Mouse (Mus musculus): Measurements from ENCODE around the gene Ddx10. TPM values are rescaled to one million over a fixed set of nuclear protein-coding genes. Genes with fewer than 3 reads are reported as not detected.
A peak's percentile ranks its signal among the peaks of the same experiment; 100 is the strongest.

The Ddx10 gene
- 28.7 and 31.0 TPM in 2 replicates for polyA plus RNA-seq (2016; fragmentation: Nextera tagmentation; extraction: Ambion mirVana)

DNA sequence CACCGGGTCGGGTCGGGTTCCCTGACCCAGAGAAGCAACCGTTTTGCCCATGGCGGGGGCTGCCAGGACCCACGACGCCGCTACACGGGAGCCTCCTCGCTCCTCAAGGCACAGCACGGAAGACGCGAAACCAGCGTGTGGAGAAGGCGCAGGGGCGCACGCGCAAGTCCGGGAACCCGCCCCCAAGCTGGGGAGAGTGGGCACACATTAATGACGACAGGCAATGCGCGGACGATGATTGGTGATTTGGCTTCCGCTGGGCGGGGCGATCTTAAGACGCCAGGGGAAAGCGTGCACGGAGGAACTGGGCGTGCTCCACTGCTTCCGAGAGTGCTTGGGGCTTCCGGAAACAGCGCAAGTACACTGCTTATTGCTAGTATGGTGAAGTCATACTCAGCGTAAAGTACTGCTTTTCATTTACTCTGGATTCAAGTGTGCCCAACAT is at the start of gene Ddx10:
Gene Ddx10, minus strand, starts transcription at position 101 of the 445 bp plus-strand sequence.
- Histone ChIP-seq H3K4me2 (replicated peaks) (peak within 1 kb of the TSS; percentile 94), H3K36me3 (no peaks in the 10 kb centered on the region), H3K9me3 (no peaks in the 10 kb centered on the region), H3K4me3 (peak within 1 kb of the TSS; percentile 93), H3K9ac (peak within 1 kb of the TSS; percentile 81), H3K27me3 (no peaks in the 10 kb centered on the region), H3K27ac (no peak within 1 kb of the TSS), H3K4me1 (peaks cover 9% of the 10 kb centered on the region)
- WGBS: under 1% methylated on average over 35 of the region's 35 CpGs
- ATAC-seq (ENCODE audit: insufficient number of reproducible peaks, insufficient read depth, low FRiP score, low TSS enrichment): peak; percentile 99

DNA sequence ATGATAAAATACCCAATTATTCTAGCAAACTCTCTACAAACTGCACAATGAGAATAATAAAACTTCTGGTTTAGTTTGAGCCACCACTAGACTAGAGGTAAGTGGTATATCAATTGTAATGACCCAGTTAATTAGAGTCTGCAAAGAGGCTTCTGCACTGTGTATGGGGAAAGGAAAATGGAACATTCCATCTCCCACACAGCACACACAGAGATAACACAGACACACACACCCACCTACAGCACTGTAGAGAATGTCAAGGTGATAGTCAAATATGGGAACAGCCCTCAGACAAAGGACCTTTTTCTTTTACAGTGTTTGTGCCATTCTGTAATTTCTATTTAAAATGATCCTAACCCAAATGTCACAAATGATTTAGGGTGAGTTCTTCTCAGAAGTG is 45.0 kb upstream of the Ddx10 start:
- H3K36me3 ChIP-seq: no peaks in the 10 kb centered on the region
- no peaks in the 10 kb centered on the region for H3K4me1 ChIP-seq
- ATAC-seq (ENCODE audit: insufficient number of reproducible peaks, insufficient read depth, low FRiP score, low TSS enrichment): no peak
- no peaks in the 10 kb centered on the region for H3K27me3 ChIP-seq
- no peak overlapping the region for H3K9ac ChIP-seq
- H3K27ac ChIP-seq: no peak overlapping the region
- no peak overlapping the region for H3K4me3 ChIP-seq
- H3K4me2 ChIP-seq (replicated peaks): no peak overlapping the region
- no peaks in the 10 kb centered on the region for H3K9me3 ChIP-seq

DNA sequence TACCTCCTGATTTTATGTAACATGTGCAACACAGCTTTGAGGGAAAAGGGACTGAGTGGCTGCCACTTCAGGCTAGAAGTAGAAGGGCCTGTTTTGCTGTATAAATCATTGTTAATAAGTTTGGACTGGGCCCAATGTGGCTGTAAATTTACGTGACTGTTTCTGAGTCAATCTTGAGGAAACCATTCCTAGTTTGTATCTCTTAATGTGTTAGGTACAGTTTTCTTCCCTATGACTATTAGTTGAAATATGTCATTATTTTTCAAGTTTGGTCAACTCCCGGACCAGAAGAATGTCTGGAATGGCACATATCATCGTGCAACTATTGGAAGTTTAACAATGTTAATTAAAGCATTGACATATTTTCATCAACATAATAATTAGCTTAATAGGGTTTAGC is 42.2 kb upstream of the Ddx10 start:
- no peaks in the 10 kb centered on the region for H3K4me1 ChIP-seq
- H3K9me3 ChIP-seq: no peaks in the 10 kb centered on the region
- H3K27me3 ChIP-seq: no peaks in the 10 kb centered on the region
- H3K4me3 ChIP-seq: no peak overlapping the region
- no peak overlapping the region for H3K9ac ChIP-seq
- H3K4me2 ChIP-seq (replicated peaks): no peak overlapping the region
- no peak overlapping the region for H3K27ac ChIP-seq
- WGBS: 79% methylated on average over 3 of the region's 3 CpGs
- ATAC-seq (ENCODE audit: insufficient number of reproducible peaks, insufficient read depth, low FRiP score, low TSS enrichment): no peak
- no peaks in the 10 kb centered on the region for H3K36me3 ChIP-seq

DNA sequence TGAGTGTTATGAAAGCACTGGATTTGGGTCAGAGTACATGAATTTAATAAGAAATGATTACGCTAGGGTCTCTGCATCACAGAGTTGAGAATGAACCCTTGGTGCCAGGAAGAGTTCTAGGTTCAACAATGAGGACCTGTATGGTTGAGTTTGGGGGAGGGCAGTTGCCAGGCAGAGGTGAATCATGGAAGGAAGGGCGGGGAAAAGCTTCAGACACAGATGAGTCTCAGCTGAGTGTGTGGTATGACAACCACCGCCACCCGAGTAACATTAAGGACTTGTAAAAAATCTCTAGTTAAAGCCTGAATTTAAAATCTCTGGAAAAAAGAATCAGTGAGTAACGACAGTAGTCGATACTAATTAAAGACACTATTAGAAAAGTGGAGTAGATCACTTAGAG is 38.9 kb upstream of the Ddx10 start:
- Histone ChIP-seq H3K9me3 (no peaks in the 10 kb centered on the region), H3K27ac (no peak overlapping the region), H3K4me3 (no peak overlapping the region), H3K27me3 (no peaks in the 10 kb centered on the region), H3K4me2 (replicated peaks) (no peak overlapping the region), H3K4me1 (no peaks in the 10 kb centered on the region), H3K9ac (no peak overlapping the region), H3K36me3 (no peaks in the 10 kb centered on the region)
- ATAC-seq (ENCODE audit: insufficient number of reproducible peaks, insufficient read depth, low FRiP score, low TSS enrichment): no peak
- WGBS: 77% methylated on average over 6 of the region's 6 CpGs

DNA sequence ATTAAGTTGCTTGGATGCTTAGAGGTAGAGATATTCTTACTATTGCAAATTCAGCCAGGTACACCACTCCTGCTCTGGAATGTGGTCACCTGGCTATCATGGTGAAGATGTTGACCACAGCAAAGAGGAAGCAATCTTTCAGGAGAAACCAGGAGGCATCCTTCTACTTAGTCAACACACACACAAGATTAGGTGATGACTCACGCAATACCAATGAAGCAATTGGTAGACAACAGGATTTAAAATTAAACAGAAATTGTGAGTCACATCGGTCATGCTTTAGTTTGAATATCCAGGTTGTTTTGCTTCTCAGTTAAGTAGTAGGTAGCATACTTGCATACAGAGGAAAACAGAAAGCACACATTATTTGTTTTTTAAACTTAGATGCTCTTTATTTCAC is 31.1 kb upstream of the Ddx10 start:
- no peaks in the 10 kb centered on the region; the same call in 1 of the 2 replicates for H3K4me1 ChIP-seq
- H3K4me3 ChIP-seq: no peak overlapping the region
- no peak for ATAC-seq (ENCODE audit: insufficient number of reproducible peaks, insufficient read depth, low FRiP score, low TSS enrichment)
- H3K9ac ChIP-seq: no peak overlapping the region
- no peak overlapping the region for H3K27ac ChIP-seq
- H3K9me3 ChIP-seq: no peaks in the 10 kb centered on the region
- H3K36me3 ChIP-seq: no peaks in the 10 kb centered on the region
- H3K4me2 ChIP-seq (replicated peaks): no peak overlapping the region
- WGBS: 95% methylated on average over 2 of the region's 2 CpGs
- no peaks in the 10 kb centered on the region for H3K27me3 ChIP-seq

- Histone ChIP-seq H3K27me3 (no peaks in the 10 kb centered on the region), H3K9ac (no peak overlapping the region), H3K27ac (no peak overlapping the region), H3K4me2 (replicated peaks) (no peak overlapping the region), H3K36me3 (no peaks in the 10 kb centered on the region), H3K4me3 (no peak overlapping the region), H3K4me1 (peaks cover 5% of the 10 kb centered on the region; the same call in 1 of the 2 replicates), H3K9me3 (no peaks in the 10 kb centered on the region)
- ATAC-seq (ENCODE audit: insufficient number of reproducible peaks, insufficient read depth, low FRiP score, low TSS enrichment): no peak
- 85% methylated on average over 1 of the region's 1 CpGs for WGBS
Observed at GRCm38 (mm10) chr9:53276381-53276780, 28.5 kb upstream of the Ddx10 start.

- H3K4me2 ChIP-seq (replicated peaks): no peak overlapping the region
- H3K4me1 ChIP-seq: peaks cover 5% of the 10 kb centered on the region; the same call in 1 of the 2 replicates
- no peaks in the 10 kb centered on the region for H3K9me3 ChIP-seq
- WGBS: 84% methylated on average over 4 of the region's 4 CpGs
- ATAC-seq (ENCODE audit: insufficient number of reproducible peaks, insufficient read depth, low FRiP score, low TSS enrichment): no peak
- no peak overlapping the region for H3K4me3 ChIP-seq
- H3K36me3 ChIP-seq: no peaks in the 10 kb centered on the region
- no peak overlapping the region for H3K27ac ChIP-seq
- no peaks in the 10 kb centered on the region for H3K27me3 ChIP-seq
- no peak overlapping the region for H3K9ac ChIP-seq
Observed at GRCm38 (mm10) chr9:53272714-53273113, 24.9 kb upstream of the Ddx10 start.

DNA sequence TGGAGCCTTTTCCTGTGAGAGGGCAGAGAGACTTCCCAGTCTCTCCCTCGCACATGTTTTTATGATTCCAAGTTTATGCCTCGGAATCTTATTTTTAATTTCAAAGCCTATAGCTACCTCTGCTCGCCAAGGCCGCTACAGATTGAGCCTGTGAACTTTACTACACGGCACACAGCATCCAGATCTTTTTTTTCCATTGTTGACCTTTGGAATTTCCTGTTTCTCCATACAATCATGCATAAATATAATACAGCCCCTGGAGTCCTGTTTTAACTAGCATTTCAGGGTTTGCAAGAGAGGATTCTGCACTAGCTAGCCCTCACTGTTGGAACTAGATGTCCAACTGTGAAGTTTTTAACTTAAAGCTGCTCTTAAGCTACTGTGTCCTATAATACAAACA is 24.4 kb upstream of the Ddx10 start:
- no peak overlapping the region for H3K27ac ChIP-seq
- H3K9ac ChIP-seq: no peak overlapping the region
- H3K4me3 ChIP-seq: no peak overlapping the region
- 56% methylated on average over 5 of the region's 5 CpGs for WGBS
- no peak for ATAC-seq (ENCODE audit: insufficient number of reproducible peaks, insufficient read depth, low FRiP score, low TSS enrichment)
- peaks cover 5% of the 10 kb centered on the region; the same call in 1 of the 2 replicates for H3K4me1 ChIP-seq
- no peaks in the 10 kb centered on the region for H3K9me3 ChIP-seq
- no peaks in the 10 kb centered on the region for H3K27me3 ChIP-seq
- H3K36me3 ChIP-seq: no peaks in the 10 kb centered on the region
- H3K4me2 ChIP-seq (replicated peaks): no peak overlapping the region

DNA sequence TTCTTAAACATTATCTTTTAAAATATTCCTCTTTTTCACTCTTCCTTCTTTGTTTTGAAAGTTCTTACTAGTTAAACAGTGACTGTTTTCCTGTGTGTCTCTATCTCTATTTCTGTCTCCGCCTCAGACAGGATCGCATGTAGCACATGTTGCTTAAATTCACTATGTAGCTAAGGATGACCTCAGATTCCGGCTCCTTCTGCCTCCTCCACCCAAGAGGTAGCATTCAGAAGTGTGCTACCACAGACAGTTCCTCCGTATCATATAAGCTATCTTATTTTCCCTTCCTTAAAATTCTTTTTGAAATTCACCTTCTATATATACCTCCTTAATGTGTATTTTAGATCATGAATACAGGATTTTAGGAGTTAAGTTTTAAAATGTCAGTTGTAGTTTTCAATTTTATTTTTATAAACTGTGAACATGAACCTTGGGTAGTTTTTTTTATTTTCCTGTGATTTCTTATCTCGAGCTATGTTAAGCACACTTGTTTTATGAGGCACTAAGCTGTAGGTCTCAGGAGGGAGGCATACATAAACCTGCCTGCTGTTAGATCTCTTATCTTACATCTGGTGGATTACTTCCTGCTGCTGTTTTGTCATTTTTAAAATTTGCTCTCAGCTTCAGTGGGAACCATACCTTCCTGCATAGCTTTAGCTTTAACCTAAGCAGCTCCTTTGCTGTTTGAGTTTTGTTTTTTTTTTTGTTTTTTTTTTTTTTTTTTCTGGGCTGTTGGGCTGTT is 23.6 kb upstream of the Ddx10 start:
- Histone ChIP-seq H3K9me3 (no peaks in the 10 kb centered on the region), H3K36me3 (no peaks in the 10 kb centered on the region), H3K4me3 (no peak overlapping the region), H3K9ac (no peak overlapping the region), H3K4me2 (replicated peaks) (no peak overlapping the region), H3K4me1 (peaks cover 5% of the 10 kb centered on the region; the same call in 1 of the 2 replicates), H3K27me3 (no peaks in the 10 kb centered on the region), H3K27ac (no peak overlapping the region)
- 69% methylated on average over 5 of the region's 5 CpGs for WGBS
- ATAC-seq (ENCODE audit: insufficient number of reproducible peaks, insufficient read depth, low FRiP score, low TSS enrichment): no peak

DNA sequence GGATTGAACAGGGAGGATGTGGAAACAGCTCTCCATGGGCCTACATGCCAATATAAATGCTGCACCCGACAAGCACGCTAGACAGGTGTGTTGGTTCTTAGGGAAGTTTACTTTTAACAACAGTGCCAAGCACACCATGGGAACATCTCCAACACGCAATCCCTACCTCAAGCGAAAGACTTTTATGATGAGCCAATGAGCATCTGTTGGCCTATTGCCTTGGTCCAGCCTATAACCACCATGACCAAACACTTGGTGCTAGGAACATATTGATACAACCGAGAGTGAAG is 21.6 kb upstream of the Ddx10 start:
- Histone ChIP-seq H3K9ac (no peak overlapping the region), H3K36me3 (no peaks in the 10 kb centered on the region), H3K27me3 (no peaks in the 10 kb centered on the region), H3K9me3 (no peaks in the 10 kb centered on the region), H3K27ac (no peak overlapping the region), H3K4me3 (no peak overlapping the region), H3K4me1 (0 out of 2 replicates have a peak, but pooled peaks cover 5% of the 10 kb centered on the region), H3K4me2 (replicated peaks) (no peak overlapping the region)
- ATAC-seq (ENCODE audit: insufficient number of reproducible peaks, insufficient read depth, low FRiP score, low TSS enrichment): no peak
- 92% methylated on average over 5 of the region's 5 CpGs for WGBS

DNA sequence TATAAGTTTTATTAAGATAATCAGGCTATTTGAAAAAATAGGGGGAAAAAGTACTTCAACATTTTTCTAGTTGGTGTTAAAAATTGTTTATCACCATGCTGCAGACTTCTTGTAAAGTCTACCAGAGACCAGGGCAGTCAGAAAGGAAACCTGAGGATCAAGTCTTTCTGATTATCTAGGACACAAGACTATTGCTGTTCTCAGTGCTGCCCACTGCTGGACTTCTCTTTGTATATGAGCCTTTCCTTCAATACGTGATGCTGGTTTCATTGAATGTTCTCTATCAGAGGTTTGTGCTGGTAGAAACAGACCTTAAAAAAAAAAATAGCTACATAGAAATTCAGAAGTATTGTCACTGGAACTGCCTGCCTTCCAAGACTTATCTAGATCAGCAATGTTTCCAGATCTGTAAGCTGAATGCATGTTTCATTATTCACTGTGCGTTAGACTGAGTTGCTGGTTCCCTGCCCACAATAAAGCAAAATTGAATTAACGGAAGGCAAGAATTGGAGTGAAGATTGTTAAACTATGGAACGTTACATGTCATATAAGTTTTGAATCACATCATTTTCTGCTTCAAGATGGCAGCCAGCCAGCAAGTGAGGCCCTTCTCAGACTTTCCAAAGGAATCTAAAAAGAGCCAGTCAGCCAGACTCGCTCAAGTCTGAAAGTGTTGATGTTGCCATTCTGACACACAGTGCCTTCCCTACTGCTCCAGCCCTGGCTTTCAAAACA is 21.0 kb upstream of the Ddx10 start:
- Histone ChIP-seq H3K4me2 (replicated peaks) (no peak overlapping the region), H3K36me3 (no peaks in the 10 kb centered on the region), H3K4me1 (0 out of 2 replicates have a peak, but pooled peaks cover 5% of the 10 kb centered on the region), H3K27ac (no peak overlapping the region), H3K9me3 (no peaks in the 10 kb centered on the region), H3K27me3 (no peaks in the 10 kb centered on the region), H3K9ac (no peak overlapping the region), H3K4me3 (no peak overlapping the region)
- 73% methylated on average over 5 of the region's 5 CpGs for WGBS
- ATAC-seq (ENCODE audit: insufficient number of reproducible peaks, insufficient read depth, low FRiP score, low TSS enrichment): no peak

DNA sequence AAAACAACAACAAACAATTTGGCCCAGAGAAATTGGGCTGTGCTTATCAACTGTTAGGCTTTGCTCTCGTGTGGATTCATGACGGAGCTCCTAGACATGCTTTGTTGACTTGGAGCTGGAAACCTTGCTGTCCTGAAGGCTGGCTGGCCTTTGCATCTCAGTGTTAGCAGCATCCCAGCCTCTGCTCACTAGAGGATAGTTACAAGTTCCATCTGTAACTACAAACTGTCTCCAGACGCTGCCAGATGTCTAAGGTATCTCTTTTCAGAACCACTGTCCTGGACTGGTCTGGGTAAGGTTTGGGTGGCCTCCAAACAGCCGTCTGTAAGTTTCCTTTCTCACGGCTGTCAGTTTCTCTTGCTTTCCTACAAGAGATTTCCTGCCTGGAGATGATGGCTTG is 20.2 kb upstream of the Ddx10 start:
- no peak overlapping the region for H3K4me3 ChIP-seq
- H3K36me3 ChIP-seq: no peaks in the 10 kb centered on the region
- H3K27ac ChIP-seq: no peak overlapping the region
- no peaks in the 10 kb centered on the region for H3K9me3 ChIP-seq
- H3K9ac ChIP-seq: no peak overlapping the region
- no peak for ATAC-seq (ENCODE audit: insufficient number of reproducible peaks, insufficient read depth, low FRiP score, low TSS enrichment)
- WGBS: 68% methylated on average over 5 of the region's 5 CpGs
- H3K4me2 ChIP-seq (replicated peaks): no peak overlapping the region
- no peaks in the 10 kb centered on the region for H3K27me3 ChIP-seq
- 0 out of 2 replicates have a peak, but pooled peaks cover 5% of the 10 kb centered on the region for H3K4me1 ChIP-seq
